Mouse (Mus musculus): ENCODE results near the gene D17H6S53E. TPM values are rescaled to one million over a fixed set of nuclear protein-coding genes. Genes with fewer than 3 reads are reported as not detected.
A peak's percentile ranks its signal among the peaks of the same experiment; 100 is the strongest.

Gene D17H6S53E
- polyA plus RNA-seq, 1 experiment: 4.6 TPM

DNA sequence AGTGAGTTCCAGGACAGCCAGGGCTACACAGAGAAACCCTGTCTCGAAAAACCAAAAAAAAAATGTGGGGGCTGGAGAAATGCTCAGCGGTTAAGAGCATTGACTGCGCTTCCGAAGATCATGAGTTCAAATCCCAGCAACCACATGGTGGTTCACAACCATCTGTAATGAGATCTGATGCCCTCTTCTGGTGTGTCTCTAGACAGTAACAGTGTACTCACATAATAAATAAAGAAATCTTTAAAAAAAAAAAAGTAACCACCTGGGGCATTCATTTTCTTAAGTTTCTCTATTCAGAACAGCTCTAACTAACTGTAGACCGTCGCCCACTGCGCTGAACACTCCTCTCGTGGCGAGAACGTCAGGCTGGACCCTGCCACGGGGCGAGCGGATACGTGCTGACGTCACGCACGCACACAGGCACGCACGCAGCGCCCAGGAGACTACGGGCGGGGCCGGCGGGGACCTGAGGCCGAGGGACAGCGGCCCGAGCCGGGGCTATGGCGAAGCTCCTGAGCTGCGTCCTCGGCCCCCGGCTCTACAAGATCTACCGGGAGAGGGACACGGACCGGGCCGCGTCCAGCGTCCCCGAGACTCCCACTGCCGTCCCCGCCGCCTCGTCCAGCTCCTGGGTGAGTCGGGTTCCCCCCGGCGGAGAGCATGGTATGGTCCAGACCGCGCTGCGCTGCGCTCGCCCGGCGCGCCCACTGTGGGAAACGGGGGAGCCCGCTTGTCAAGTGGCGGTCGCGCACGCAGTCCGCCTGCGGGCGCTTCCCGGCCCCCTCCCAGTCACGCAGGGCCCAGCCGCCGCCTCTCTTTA lies 37.1 kb upstream of the D17H6S53E start, which contains the start of gene Abhd16a:
TSS of gene Abhd16a (plus strand) at position 439 of the 820 bp plus-strand sequence.
- TF ChIP-seq CTCF (IDR thresholded peaks at IDR 0.05; ENCODE audit: borderline replicate concordance, extremely low read depth, insufficient read depth, insufficient read length) (no peak), POLR2A (IDR thresholded peaks at IDR 0.05; ENCODE audit: borderline replicate concordance, extremely low read depth, insufficient read depth, insufficient read length, poor library complexity, severe bottlenecking) (peak; percentile 90)
- peak; percentile 97 for DNase-seq (ENCODE audit: low read depth)

DNA sequence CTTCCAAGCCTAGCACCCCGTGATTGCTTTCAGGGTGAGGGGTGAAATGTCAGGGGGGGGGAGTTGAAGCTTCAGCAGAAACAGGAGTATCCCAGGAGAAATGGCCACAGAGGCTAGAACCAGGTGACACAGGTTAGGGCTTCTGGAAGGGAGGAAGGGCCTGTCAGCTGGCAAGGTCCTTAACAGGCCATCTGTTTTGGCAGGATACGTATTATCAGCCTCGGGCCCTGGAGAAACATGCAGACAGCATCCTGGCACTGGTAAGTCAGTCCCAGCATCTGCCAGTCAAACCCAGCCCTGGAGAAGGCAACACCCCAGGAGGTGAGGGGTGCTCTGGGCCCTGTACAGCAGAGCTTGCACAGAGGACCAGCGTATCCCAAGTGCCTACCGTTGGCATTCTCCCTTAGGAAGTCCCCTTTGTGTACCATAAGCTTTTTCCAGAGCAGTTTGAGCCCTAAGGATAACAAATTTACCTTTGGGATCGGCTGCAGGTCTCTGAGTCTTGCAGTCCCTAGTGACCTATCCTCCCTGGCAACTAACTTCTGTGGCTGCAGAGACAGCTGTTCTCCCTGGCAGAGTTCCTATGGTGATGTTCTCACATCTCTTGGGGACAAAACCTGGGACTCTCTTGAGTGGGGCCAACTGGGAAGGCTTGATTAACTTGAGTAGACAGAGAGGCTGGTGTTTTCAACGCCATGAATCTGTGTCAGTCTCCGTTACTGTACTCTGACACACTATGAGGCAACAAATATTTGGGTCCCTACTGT lies 35.8 kb upstream of the D17H6S53E start:
- DNase-seq (ENCODE audit: low read depth): peak; percentile 78
- no peak for TF ChIP-seq CTCF (IDR thresholded peaks at IDR 0.05; ENCODE audit: borderline replicate concordance, extremely low read depth, insufficient read depth, insufficient read length)
- TF ChIP-seq POLR2A (IDR thresholded peaks at IDR 0.05; ENCODE audit: borderline replicate concordance, extremely low read depth, insufficient read depth, insufficient read length, poor library complexity, severe bottlenecking): no peak

DNA sequence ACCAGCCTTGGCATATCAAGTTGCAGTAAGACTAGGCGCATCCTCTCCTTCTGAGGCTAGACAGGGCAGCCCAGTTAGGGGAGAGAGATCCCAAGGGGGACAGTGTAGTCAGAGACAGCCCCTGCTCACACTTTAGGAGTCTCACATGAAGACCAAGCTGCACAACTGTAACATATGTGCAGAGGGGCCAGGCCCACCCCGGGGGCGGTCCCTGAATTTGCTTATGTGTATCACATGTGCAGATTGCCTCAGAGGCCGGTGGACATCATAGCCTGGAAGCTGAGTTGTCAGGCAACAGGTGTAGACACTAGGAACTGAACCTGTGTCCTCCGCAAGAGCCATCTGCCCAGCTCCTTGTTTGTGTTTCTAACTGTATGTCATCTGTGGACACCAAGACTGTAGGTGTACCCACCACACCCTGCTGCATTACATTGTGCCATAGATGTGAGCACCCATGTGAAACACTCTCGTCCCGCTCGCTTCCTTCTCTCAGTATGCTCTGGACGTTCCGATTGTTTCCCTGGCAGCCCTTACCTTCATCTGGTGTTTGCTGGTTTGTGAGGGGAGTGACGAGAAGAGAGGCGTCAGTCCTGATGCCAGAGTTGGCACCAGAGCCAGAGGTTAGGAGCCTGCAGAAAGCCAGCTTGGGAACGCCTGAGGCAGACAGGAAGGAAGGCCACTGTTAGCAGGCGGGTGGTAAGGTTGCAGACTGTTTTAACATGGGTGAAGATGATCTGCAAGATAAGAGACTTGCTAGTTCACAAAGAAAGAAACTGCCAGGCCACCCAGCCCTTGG lies 33.6 kb upstream of the D17H6S53E start:
- no peak for DNase-seq (ENCODE audit: low read depth)
- TF ChIP-seq POLR2A (IDR thresholded peaks at IDR 0.05; ENCODE audit: borderline replicate concordance, extremely low read depth, insufficient read depth, insufficient read length, poor library complexity, severe bottlenecking): no peak
- TF ChIP-seq CTCF (IDR thresholded peaks at IDR 0.05; ENCODE audit: borderline replicate concordance, extremely low read depth, insufficient read depth, insufficient read length): no peak

- no peak for DNase-seq (ENCODE audit: low read depth)
- TF ChIP-seq POLR2A (IDR thresholded peaks at IDR 0.05; ENCODE audit: borderline replicate concordance, extremely low read depth, insufficient read depth, insufficient read length, poor library complexity, severe bottlenecking) (no peak), CTCF (IDR thresholded peaks at IDR 0.05; ENCODE audit: borderline replicate concordance, extremely low read depth, insufficient read depth, insufficient read length) (no peak)
Observed at GRCm38 (mm10) chr17:35094475-35095365, 31.5 kb upstream of the D17H6S53E start.

DNA sequence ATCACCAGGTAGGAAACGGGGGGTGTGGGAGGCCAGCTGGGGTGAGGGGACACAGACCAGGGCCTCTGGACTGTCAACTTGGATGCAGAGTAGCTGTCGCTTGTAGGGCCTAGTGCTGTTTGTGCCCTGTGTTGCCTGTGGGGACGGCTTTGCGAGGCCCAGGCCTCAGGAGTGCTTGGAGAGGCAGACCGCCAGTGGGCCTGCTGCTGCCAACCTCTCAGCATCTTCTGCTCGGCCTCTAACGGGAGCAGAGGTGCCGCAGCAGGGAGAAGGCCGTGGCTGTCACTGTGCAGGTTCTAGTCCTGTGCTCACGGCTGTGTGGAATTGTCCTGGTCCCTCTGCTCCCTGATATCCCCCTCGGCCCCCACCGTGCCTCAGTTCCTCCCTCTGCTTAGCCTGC lies 29.6 kb upstream of the D17H6S53E start:
- TF ChIP-seq POLR2A (IDR thresholded peaks at IDR 0.05; ENCODE audit: borderline replicate concordance, extremely low read depth, insufficient read depth, insufficient read length, poor library complexity, severe bottlenecking) (no peak), CTCF (IDR thresholded peaks at IDR 0.05; ENCODE audit: borderline replicate concordance, extremely low read depth, insufficient read depth, insufficient read length) (no peak)
- no peak for DNase-seq (ENCODE audit: low read depth)

DNA sequence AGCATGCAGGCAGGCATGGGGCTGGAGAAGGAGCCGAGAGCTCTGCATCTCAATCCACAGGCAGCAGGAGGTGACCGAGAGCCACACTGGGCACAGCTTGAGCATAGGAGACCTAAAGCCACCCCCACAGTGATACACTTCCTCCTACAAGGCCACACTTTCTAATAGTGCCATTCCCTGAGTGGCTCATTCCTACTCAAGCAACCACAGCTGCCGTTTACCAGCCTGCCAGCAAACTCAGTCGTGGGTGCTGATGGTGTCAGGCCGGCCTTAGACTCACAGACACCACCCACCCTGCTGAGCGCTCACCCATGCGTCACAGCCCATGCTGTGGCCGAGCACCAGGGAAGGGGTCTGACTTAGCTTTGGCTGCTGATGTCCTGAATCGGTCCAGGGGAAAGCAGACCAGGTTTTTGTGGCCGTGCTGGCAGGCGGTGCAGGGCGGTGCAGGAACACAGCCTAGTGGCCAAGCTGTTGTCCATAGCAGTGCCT lies 29.0 kb upstream of the D17H6S53E start:
- no peak for TF ChIP-seq CTCF (IDR thresholded peaks at IDR 0.05; ENCODE audit: borderline replicate concordance, extremely low read depth, insufficient read depth, insufficient read length)
- no peak for TF ChIP-seq POLR2A (IDR thresholded peaks at IDR 0.05; ENCODE audit: borderline replicate concordance, extremely low read depth, insufficient read depth, insufficient read length, poor library complexity, severe bottlenecking)
- no peak for DNase-seq (ENCODE audit: low read depth)

DNA sequence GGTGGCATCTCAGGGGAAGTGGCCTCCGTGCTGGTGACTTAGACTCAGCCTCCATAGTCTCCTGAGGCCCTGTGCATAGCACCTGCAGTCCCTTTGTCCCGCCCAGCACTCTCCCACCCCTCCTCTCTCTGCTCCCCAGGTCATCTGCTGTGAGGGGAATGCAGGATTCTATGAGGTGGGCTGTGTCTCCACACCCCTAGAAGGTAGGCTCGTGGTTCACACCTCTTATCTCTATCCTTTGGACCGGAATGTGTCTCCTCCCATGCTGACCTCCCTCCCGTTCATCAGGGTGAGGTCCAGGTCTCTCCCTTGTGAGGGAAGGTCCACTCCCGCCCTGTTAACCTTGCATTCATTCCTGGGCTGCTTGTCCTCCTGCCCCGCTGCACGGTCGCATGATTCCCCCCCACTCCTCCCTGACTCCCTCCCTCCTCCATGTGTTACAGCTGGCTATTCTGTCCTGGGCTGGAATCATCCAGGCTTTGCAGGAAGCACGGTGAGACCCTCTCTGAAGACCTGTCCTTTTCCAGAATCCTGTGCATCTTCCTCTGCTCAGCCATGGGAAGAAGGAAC lies 25.9 kb upstream of the D17H6S53E start:
- no peak for TF ChIP-seq POLR2A (IDR thresholded peaks at IDR 0.05; ENCODE audit: borderline replicate concordance, extremely low read depth, insufficient read depth, insufficient read length, poor library complexity, severe bottlenecking)
- DNase-seq (ENCODE audit: low read depth): no peak

DNA sequence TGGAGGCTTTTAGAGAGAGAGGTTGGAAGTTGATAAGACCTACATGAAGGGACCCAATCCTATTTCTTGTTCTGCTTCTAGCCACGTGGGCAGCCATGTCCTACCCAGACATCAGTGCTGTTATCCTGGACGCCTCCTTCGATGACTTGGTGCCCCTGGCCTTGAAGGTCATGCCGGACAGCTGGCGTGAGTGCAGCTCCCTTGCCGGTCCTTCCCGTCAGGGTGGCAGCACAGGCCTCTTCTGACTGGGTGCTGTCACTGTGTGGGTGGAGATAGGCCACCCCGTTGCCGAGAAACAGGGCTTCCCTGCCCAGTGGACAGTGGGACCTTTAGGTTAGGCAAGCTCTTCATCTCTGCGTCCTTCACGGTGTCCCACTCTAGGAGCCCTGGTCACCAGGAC lies 25.0 kb upstream of the D17H6S53E start:
- no peak for TF ChIP-seq POLR2A (IDR thresholded peaks at IDR 0.05; ENCODE audit: borderline replicate concordance, extremely low read depth, insufficient read depth, insufficient read length, poor library complexity, severe bottlenecking)
- no peak for TF ChIP-seq CTCF (IDR thresholded peaks at IDR 0.05; ENCODE audit: borderline replicate concordance, extremely low read depth, insufficient read depth, insufficient read length)
- no peak for DNase-seq (ENCODE audit: low read depth)

GRCm38 (mm10) chr17:35102299-35102698 lies 23.9 kb upstream of the D17H6S53E start:
- no peak for DNase-seq (ENCODE audit: low read depth)
- no peak for TF ChIP-seq POLR2A (IDR thresholded peaks at IDR 0.05; ENCODE audit: borderline replicate concordance, extremely low read depth, insufficient read depth, insufficient read length, poor library complexity, severe bottlenecking)
- no peak for TF ChIP-seq CTCF (IDR thresholded peaks at IDR 0.05; ENCODE audit: borderline replicate concordance, extremely low read depth, insufficient read depth, insufficient read length)

DNA sequence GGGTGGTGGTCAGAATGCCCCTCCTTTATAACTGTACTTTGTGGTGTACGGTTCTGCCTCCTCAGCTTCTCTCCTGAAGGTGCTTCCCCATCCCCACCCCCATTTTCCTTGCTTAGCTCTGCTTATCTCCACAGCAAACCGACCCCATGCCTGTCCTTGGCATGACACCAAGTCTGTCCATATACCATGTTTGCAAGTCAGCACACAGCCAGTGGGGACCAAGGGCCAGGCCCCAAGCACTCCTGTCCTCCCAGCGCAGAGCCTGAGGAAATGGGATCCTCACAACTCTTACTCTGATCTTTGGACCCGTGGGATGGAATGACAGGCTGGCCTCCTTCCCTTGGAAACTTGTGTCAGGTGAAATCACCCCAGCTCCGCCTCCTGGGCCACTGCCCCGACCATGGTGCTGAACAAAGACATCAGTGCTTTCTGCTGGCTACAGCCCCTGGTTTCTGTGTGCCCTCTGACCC lies 22.9 kb upstream of the D17H6S53E start:
- no peak for TF ChIP-seq POLR2A (IDR thresholded peaks at IDR 0.05; ENCODE audit: borderline replicate concordance, extremely low read depth, insufficient read depth, insufficient read length, poor library complexity, severe bottlenecking)
- TF ChIP-seq CTCF (IDR thresholded peaks at IDR 0.05; ENCODE audit: borderline replicate concordance, extremely low read depth, insufficient read depth, insufficient read length): no peak

More for the DNA sequence above, 22.9 kb upstream of the D17H6S53E start:
- DNase-seq (ENCODE audit: low read depth): no peak
